Mouse (Mus musculus) frontal cortex, postnatal 36 days (tissue): Measurements from ENCODE around the gene Mypn.

Experiments
- DNase-seq, 2 experiments: peaks; one replicate each; pipeline ENCODE4 v3.0.0; 2022; ENCODE audit warnings: low spot score in 2 of 2

Gene Mypn

GRCm38 (mm10) chr10:63199008-63199407 is 4.7 kb downstream of the Mypn start:
- no peak for DNase-seq

- no peak for DNase-seq
These were observed 11.0 kb downstream of the Mypn start for GRCm38 (mm10) chr10:63192736-63193135.

GRCm38 (mm10) chr10:63192276-63192675 is 11.5 kb downstream of the Mypn start:
- no peak for DNase-seq

- DNase-seq = no peak
These were observed 19.3 kb downstream of the Mypn start for GRCm38 (mm10) chr10:63184451-63184850.

GRCm38 (mm10) chr10:63182177-63182768 is 21.5 kb downstream of the Mypn start:
- no peak for DNase-seq

GRCm38 (mm10) chr10:63181166-63181565 is 22.6 kb downstream of the Mypn start:
- no peak for DNase-seq

GRCm38 (mm10) chr10:63179524-63179923 is 24.2 kb downstream of the Mypn start:
- no peak for DNase-seq

- no peak for DNase-seq
These were observed 25.4 kb downstream of the Mypn start for GRCm38 (mm10) chr10:63178318-63178717.

- no peak for DNase-seq
These were observed 26.2 kb downstream of the Mypn start for GRCm38 (mm10) chr10:63177286-63178140.

GRCm38 (mm10) chr10:63176471-63176931 is 27.3 kb downstream of the Mypn start:
- DNase-seq = no peak

GRCm38 (mm10) chr10:63172089-63172488 is 31.7 kb downstream of the Mypn start:
- no peak for DNase-seq

GRCm38 (mm10) chr10:63169503-63169902 is 34.2 kb downstream of the Mypn start:
- no peak for DNase-seq

GRCm38 (mm10) chr10:63168124-63168523 is 35.6 kb downstream of the Mypn start:
- DNase-seq = no peak

GRCm38 (mm10) chr10:63167241-63167995 is 36.3 kb downstream of the Mypn start:
- DNase-seq = no peak

GRCm38 (mm10) chr10:63165752-63166412 is 37.9 kb downstream of the Mypn start:
- no peak for DNase-seq

- no peak for DNase-seq
These were observed 42.5 kb downstream of the Mypn start for GRCm38 (mm10) chr10:63161240-63161639.

GRCm38 (mm10) chr10:63160671-63161070 is 43.1 kb downstream of the Mypn start:
- DNase-seq = no peak

GRCm38 (mm10) chr10:63158191-63158590 is 45.6 kb downstream of the Mypn start:
- DNase-seq = no peak

- no peak for DNase-seq
These were observed 46.3 kb downstream of the Mypn start for GRCm38 (mm10) chr10:63157491-63157890.

GRCm38 (mm10) chr10:63156919-63157318 is 46.8 kb downstream of the Mypn start:
- peak; percentile 92 to 97 for DNase-seq

- DNase-seq = no peak
These were observed 47.4 kb downstream of the Mypn start for GRCm38 (mm10) chr10:63156351-63156750.
